Mouse (Mus musculus) hindbrain, embryonic 16.5 days (tissue): ENCODE measurements at regions not wholly inside any gene's neighbourhood (a gene's known extent, or its start where the extent isn't known, plus 50 kb on each side); places are given as distances from the start of the nearest gene placed in this dataset.

Source experiments
- ATAC-seq: fragments of 200-750 bp; cut with Nextera tagmentation; 2 replicates; pipeline ENCODE4 v1.8.0; 2017; ENCODE audit warnings: moderate TSS enrichment, moderate library complexity
- H3K27ac ChIP-seq: fragments of 300-500 bp; sonication (generic); 2 replicates; pipeline ENCODE4 v1.5.1; 2014; ENCODE audit warnings: low read depth, mild to moderate bottlenecking, control low read depth, low read length, moderate library complexity
- H3K27me3 ChIP-seq: fragments of 300-500 bp; sonication (generic); replicated peaks from 2 replicates; pipeline ENCODE4 v1.6.1; 2014; ENCODE audit warnings: low read length; ENCODE audit not compliant: control insufficient read depth, insufficient read depth
- H3K36me3 ChIP-seq: fragments of 300-500 bp; sonication (generic); 2 replicates; pipeline ENCODE4 v1.6.1; 2014; ENCODE audit warnings: mild to moderate bottlenecking, low read length, moderate library complexity, mixed read lengths; ENCODE audit not compliant: control insufficient read depth, insufficient read depth
- H3K4me1 ChIP-seq: fragments of 300-500 bp; sonication (generic); 2 replicates; pipeline ENCODE4 v1.6.1; 2014; ENCODE audit warnings: low read depth, low read length; ENCODE audit not compliant: control insufficient read depth, insufficient read depth
- H3K4me2 ChIP-seq: fragments of 300-500 bp; sonication (generic); 2 replicates; pipeline ENCODE4 v1.6.1; 2014; ENCODE audit warnings: mild to moderate bottlenecking, low read length, control low read depth, moderate library complexity
- H3K4me3 ChIP-seq: fragments of 300-500 bp; sonication (generic); 2 replicates; pipeline ENCODE4 v1.5.1; 2014; ENCODE audit warnings: mild to moderate bottlenecking, low read length, control low read depth, moderate library complexity
- H3K9ac ChIP-seq: fragments of 300-500 bp; sonication (generic); 2 replicates; pipeline ENCODE4 v1.6.1; 2014; ENCODE audit warnings: low read depth, mild to moderate bottlenecking, control low read depth, low read length, moderate library complexity
- H3K9me3 ChIP-seq: fragments of 300-500 bp; sonication (generic); 2 replicates; pipeline ENCODE4 v1.6.1; 2014; ENCODE audit warnings: mild to moderate bottlenecking, low read length, moderate library complexity; ENCODE audit not compliant: control insufficient read depth
- WGBS: fragments of 180-500 bp; shearing (Covaris S2); extraction: QIAGEN DNeasy Blood & Tissue Kit; methylation state at CpG from one replicate; pipeline ENCODE4 v1.1.7; 2014; 5-methylcytosine and 5-hydroxymethylcytosine counted together

DNA sequence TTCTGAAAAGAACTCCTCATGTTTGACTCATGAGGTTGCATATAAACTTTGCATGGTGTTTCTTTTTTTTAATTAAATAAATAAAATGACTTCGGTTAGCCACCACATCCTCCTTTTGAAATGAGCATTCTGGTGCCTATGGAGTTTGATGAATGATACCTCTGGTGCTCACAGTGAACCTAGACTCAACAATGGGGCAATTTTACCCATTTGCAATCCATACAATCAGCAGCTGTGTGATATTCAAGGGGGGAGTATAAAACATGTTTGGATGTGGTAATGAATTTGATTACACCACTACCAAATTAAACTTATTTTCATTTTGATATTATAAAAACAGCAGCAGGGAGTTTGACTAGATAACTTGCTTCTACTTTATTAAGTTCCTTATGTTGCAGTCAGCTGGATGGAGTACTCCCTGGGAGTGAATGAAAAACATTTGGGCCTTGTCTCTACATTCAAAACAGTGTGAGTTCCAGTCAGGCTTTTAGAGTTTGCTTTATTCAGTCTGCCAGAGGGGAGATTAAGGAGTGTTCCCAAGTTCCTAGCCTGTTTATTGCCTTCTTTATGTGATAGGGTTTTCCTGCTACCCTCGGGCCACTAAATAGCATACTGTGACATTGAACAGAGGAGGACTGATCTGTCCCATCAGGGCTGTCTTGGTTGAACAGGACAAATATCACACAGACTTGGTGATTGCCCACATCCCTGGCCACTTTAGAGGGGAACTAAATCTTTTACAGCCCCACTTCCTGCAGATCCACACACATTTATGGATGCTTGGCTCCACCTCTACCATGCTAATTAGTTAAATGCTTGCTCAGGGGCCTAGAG is 195.5 kb upstream of the Zfp804b start:
- H3K4me2 ChIP-seq: no peak overlapping the region
- H3K36me3 ChIP-seq: no peaks in the 10 kb centered on the region
- WGBS: 52% methylated on average over 2 of the region's 2 CpGs
- no peaks in the 10 kb centered on the region for H3K27me3 ChIP-seq
- H3K9ac ChIP-seq: no peak overlapping the region
- H3K9me3 ChIP-seq: no peaks in the 10 kb centered on the region
- ATAC-seq: 0 out of 2 replicates have a peak, but pooled peaks have one; percentile 50
- H3K4me3 ChIP-seq: no peak overlapping the region
- no peak overlapping the region for H3K27ac ChIP-seq
- no peaks in the 10 kb centered on the region for H3K4me1 ChIP-seq

DNA sequence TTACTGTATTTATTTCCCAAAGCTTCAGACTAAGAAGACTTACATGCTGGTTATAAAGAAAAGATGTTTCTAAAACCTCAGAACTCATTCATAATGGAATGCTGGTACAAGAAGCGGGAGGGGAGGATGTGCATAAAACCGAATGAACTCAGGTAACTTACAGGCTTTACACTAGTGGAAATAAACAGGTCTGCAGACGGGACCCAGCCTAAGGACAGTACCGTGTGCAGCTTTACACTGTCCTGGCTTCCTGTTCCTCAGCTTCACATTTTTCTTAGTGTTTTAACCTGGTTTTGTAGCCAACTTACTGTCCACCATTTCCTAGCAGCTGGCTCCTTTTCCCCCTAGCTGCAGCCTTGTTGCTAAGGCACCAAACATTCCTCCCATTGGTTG is 196.1 kb upstream of the Zfp804b start:
- no peaks in the 10 kb centered on the region for H3K4me1 ChIP-seq
- H3K4me3 ChIP-seq: no peak overlapping the region
- 84% methylated on average over 4 of the region's 4 CpGs for WGBS
- H3K27me3 ChIP-seq: no peaks in the 10 kb centered on the region
- no peak for ATAC-seq
- no peaks in the 10 kb centered on the region for H3K9me3 ChIP-seq
- H3K36me3 ChIP-seq: no peaks in the 10 kb centered on the region
- H3K9ac ChIP-seq: no peak overlapping the region
- H3K4me2 ChIP-seq: no peak overlapping the region
- H3K27ac ChIP-seq: no peak overlapping the region

DNA sequence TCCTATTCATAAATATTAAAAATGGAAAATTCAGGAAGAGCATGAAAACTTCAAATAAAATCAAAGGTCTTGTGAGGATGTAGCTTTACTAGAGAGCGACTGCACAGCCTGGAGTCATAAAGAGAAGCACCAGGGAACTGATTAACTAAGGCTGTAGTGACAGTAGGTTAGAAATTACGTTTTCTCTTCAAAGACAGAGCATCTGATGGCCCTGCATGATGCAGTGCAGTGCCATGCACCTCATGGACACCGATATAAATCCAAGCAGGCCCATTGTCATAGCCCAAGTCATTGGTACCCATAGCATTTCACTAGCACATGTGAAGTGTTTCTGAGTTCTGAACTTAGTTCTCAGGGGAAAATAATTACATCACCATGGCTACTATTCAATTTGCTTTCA is 199.3 kb upstream of the Zfp804b start:
- ATAC-seq: no peak
- Histone ChIP-seq H3K4me2 (no peak overlapping the region), H3K27me3 (no peaks in the 10 kb centered on the region), H3K36me3 (no peaks in the 10 kb centered on the region), H3K9ac (no peak overlapping the region), H3K27ac (no peak overlapping the region), H3K4me3 (no peak overlapping the region), H3K4me1 (no peaks in the 10 kb centered on the region), H3K9me3 (no peaks in the 10 kb centered on the region)
- 57% methylated on average over 3 of the region's 3 CpGs for WGBS

DNA sequence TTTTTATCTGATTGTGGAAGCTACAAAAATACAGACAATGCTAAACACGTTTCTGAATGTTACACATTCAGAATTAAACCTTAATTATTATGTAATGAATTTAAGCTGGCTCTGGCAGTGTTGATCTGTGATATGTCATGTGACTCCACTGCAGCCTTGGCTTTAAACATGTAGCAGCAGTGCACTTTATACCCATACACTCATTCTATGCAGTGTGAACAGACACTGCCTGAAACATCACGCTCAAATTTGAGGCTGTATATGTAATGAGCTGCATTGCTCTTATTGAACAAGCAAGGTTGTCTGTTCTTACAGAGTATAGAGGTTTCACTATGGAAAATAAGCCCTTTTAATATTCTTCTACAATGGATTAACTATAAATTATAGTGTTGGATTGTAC is 235.9 kb upstream of the Zfp804b start:
- no peak overlapping the region for H3K9ac ChIP-seq
- 69% methylated on average over 2 of the region's 2 CpGs for WGBS

DNA sequence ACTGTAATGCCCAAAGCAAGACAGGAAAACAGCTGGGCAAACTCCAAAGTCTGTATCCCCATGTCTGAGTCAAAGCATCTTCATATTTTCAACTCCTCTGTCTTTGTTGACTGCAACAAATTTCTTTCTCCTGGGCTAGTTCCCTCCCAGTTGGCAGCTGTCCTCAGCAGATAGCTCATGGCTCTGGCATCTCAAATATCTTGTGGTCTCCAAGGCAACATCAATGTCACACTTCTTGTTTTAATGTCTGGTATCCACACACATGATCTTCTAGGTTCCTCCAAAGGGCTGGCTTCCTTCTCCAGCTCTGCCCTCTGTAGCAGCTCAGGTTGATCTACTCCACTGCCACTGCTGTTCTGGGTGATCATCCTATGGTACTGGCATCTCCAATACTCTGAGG is 242.0 kb upstream of the Zfp804b start:
- no peak overlapping the region for H3K4me3 ChIP-seq
- H3K9ac ChIP-seq: no peak overlapping the region
- H3K36me3 ChIP-seq: no peaks in the 10 kb centered on the region
- no peaks in the 10 kb centered on the region for H3K9me3 ChIP-seq
- no peak overlapping the region for H3K4me2 ChIP-seq
- no peaks in the 10 kb centered on the region for H3K4me1 ChIP-seq
- ATAC-seq: no peak
- H3K27ac ChIP-seq: no peak overlapping the region
- H3K27me3 ChIP-seq: no peaks in the 10 kb centered on the region

More for the DNA sequence above, 235.9 kb upstream of the Zfp804b start:
- H3K4me3 ChIP-seq: no peak overlapping the region
- H3K4me1 ChIP-seq: no peaks in the 10 kb centered on the region
- no peak overlapping the region for H3K4me2 ChIP-seq
- H3K27me3 ChIP-seq: no peaks in the 10 kb centered on the region
- H3K9me3 ChIP-seq: no peaks in the 10 kb centered on the region
- ATAC-seq: no peak
- H3K36me3 ChIP-seq: no peaks in the 10 kb centered on the region
- no peak overlapping the region for H3K27ac ChIP-seq

DNA sequence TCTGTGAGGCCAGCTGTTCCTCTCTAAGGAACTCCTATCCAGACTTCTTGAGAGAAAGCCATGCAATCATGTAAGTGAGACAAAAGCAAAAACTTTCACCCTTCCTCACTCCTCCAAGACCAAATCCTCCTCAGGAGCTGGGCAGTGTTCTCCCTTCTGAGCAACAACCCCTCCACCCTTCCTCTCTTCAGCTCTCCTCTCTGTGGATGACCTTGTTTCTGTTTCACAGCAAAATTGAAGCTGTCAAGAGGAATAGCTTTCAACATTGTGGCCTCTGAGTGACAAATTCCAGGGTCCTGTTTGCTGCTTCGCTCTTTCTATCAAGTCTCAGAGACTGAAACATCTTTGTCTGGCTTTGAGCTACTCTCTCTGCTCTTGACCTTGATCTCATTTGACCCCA is 255.9 kb upstream of the Zfp804b start:
- 81% methylated on average over 1 of the region's 1 CpGs for WGBS
- Histone ChIP-seq H3K4me2 (no peak overlapping the region), H3K9ac (no peak overlapping the region), H3K36me3 (no peaks in the 10 kb centered on the region), H3K4me3 (no peak overlapping the region), H3K27ac (no peak overlapping the region), H3K27me3 (no peaks in the 10 kb centered on the region), H3K4me1 (no peaks in the 10 kb centered on the region), H3K9me3 (no peaks in the 10 kb centered on the region)
- ATAC-seq: no peak

DNA sequence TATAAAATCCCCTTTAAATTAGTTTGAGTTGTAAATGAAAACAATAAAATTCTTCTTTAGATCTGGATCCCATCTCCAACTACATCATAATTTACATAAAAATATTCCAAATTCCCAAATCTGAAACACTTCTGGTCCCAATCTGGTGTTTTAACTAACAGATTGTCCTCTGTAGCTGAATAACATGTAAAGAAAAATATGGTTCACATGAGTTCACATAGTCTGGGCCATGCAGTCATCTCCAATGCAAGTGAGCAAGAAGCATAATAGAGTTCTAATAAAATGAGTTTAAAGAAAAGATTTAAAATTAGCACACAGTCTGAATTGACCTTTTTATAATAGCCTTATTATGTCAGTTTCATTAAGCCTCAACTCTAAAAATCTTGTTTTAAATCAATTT is 263.0 kb upstream of the Zfp804b start:
- ATAC-seq: no peak
- H3K36me3 ChIP-seq: no peaks in the 10 kb centered on the region
- no peak overlapping the region for H3K9ac ChIP-seq
- H3K27me3 ChIP-seq: no peaks in the 10 kb centered on the region
- no peak overlapping the region for H3K27ac ChIP-seq
- no peaks in the 10 kb centered on the region for H3K9me3 ChIP-seq
- H3K4me3 ChIP-seq: no peak overlapping the region
- H3K4me2 ChIP-seq: no peak overlapping the region
- no peaks in the 10 kb centered on the region for H3K4me1 ChIP-seq

DNA sequence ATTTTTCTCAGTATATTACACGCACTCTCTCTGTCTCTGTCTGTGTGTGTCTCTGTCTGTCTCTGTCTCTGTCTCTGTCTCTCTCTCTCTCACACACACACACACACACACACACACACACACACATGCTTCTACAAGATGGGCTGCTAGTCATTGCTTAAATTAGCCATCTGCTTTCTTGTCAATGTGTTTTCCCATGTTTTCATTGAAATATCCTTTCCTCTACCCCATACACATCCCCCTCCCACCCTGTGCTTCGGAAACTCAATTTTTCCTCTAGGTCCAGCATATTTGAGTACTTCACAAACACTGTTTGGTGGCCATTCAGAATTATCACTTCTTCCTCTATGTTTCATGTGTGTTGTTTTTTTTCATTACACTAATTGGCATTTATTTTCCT is 263.4 kb upstream of the Zfp804b start:
- no peak for ATAC-seq
- no peak overlapping the region for H3K4me3 ChIP-seq
- 87% methylated on average over 2 of the region's 2 CpGs for whole genome bisulfite sequencing
- no peaks in the 10 kb centered on the region for H3K27me3 ChIP-seq
- H3K9me3 ChIP-seq: no peaks in the 10 kb centered on the region
- H3K36me3 ChIP-seq: no peaks in the 10 kb centered on the region
- H3K27ac ChIP-seq: no peak overlapping the region
- no peaks in the 10 kb centered on the region for H3K4me1 ChIP-seq
- no peak overlapping the region for H3K4me2 ChIP-seq
- no peak overlapping the region for H3K9ac ChIP-seq

DNA sequence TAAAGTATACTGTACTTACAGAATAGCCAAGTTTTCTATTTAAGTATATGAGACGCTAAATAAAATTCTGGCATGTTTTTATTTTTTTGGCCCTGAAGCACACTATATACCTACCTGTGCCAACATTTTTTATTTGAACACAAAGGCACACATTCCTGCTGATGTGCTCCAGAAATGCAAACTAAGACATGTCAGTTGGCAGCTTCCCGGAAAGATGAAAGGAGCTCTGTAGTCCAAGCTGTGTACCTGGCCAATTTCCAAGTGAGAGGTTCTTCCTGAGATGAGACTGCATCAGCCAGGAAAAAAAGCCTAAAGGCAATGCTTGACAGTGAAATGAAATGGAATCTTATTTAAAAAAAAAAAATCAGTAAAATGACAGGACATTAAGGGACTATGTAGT is 305.0 kb upstream of the Steap4 start:
- H3K4me3 ChIP-seq: no peak overlapping the region
- peak; percentile 89 for ATAC-seq
- H3K4me1 ChIP-seq: no peaks in the 10 kb centered on the region

More for the DNA sequence above, 305.0 kb upstream of the Steap4 start:
- H3K36me3 ChIP-seq: no peaks in the 10 kb centered on the region
- 39% methylated on average over 2 of the region's 2 CpGs for WGBS
- H3K27me3 ChIP-seq: no peaks in the 10 kb centered on the region
- no peaks in the 10 kb centered on the region for H3K9me3 ChIP-seq
- no peak overlapping the region for H3K27ac ChIP-seq
- no peak overlapping the region for H3K9ac ChIP-seq
- no peak overlapping the region for H3K4me2 ChIP-seq
